Mouse (Mus musculus): ENCODE measurements at regions not wholly inside any gene's neighbourhood (a gene's known extent, or its start where the extent isn't known, plus 50 kb on each side); places are given as distances from the start of the nearest gene placed in this dataset.

- 79% methylated on average over 6 of the region's 6 CpGs for WGBS
- no peak overlapping the region for H3K27ac ChIP-seq (ENCODE audit: insufficient read depth, low read depth, low read length)
- no peaks in the 10 kb centered on the region for H3K27me3 ChIP-seq (ENCODE audit: control insufficient read depth, insufficient read depth, low read length)
- H3K4me3 ChIP-seq (ENCODE audit: low read depth, low read length) = no peak overlapping the region
- no peaks in the 10 kb centered on the region for H3K36me3 ChIP-seq (ENCODE audit: control insufficient read depth, insufficient read depth, low read length)
- H3K4me1 ChIP-seq (ENCODE audit: control insufficient read depth, insufficient read depth, insufficient read length, low read length) = 0 out of 2 replicates have a peak, but pooled peaks cover 1% of the 10 kb centered on the region
- TF ChIP-seq CTCF (IDR thresholded peaks at IDR 0.05; ENCODE audit: extremely low read depth, insufficient read length, insufficient replicate concordance, low read depth, low read length) = no peak
- no peak for TF ChIP-seq POLR2A (IDR thresholded peaks at IDR 0.05; ENCODE audit: low read depth, low read length)
Measured at GRCm38 (mm10) chr4:33585821-33586220, 275.7 kb downstream of the Rngtt start.

DNA sequence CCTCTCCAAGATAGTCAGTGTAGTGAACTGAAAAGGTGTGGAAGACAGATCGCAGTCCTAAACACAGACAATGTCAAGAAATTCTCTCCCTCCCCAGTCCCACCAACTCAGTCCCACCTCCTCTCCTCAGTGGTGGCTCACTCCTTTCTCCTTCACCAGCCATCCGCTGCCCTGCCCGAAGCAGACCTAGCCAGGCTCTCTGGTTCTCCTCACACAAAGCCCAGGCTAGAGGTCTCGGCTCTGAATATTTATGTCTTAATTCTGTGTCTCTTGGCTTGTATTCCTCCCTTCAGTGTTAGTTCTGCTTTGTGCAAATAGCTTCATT, 276.1 kb downstream of the Rngtt start:
- no peak for TF ChIP-seq CTCF (IDR thresholded peaks at IDR 0.05; ENCODE audit: extremely low read depth, insufficient read length, insufficient replicate concordance, low read depth, low read length)
- no peak for TF ChIP-seq POLR2A (IDR thresholded peaks at IDR 0.05; ENCODE audit: low read depth, low read length)
- Histone ChIP-seq H3K4me3 (ENCODE audit: low read depth, low read length) (no peak overlapping the region), H3K36me3 (ENCODE audit: control insufficient read depth, insufficient read depth, low read length) (no peaks in the 10 kb centered on the region), H3K4me1 (ENCODE audit: control insufficient read depth, insufficient read depth, insufficient read length, low read length) (0 out of 2 replicates have a peak, but pooled peaks cover 1% of the 10 kb centered on the region), H3K27ac (ENCODE audit: insufficient read depth, low read depth, low read length) (no peak overlapping the region), H3K27me3 (ENCODE audit: control insufficient read depth, insufficient read depth, low read length) (no peaks in the 10 kb centered on the region)
- WGBS = 70% methylated on average over 4 of the region's 4 CpGs

DNA sequence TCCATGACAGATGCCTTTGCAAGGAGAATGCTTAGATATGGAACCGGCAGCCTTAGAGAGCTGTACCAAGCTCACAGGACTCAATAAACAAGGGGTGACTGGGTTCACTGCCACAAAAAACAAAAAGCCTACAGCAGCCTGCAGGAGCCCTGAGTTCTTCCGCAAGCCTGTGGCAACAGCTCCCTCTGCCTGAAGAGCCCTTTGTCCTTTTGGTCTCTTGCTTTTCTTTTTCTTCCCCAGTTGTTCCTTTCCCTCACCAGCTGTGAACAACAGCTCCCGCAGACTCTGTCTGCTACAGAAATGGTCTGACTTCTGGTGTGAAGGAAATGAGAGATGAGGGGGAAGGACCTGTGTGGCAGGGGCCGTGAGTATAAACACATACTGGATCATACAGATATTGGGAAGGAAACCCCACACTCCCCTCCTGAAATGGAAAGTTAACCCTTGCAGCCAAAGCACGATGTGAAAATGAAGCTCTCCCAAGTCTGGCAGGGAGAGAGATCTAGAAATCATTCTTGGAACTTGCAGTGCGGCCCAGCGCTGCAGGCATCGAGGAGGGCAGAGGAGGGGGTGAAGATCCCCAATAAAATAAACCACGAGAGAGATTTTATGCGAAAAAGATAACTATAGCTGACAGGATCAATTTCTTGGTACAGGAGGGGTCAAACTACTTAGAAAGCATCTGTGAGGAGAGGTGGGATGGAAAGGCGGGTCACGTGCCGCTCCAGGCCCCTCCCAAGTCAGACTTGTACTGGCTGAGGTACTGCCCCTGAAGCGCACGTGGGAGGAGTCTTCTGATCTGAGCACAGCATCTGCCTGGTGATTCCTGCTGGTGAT, 276.7 kb downstream of the Rngtt start:
- H3K4me1 ChIP-seq (ENCODE audit: control insufficient read depth, insufficient read depth, insufficient read length, low read length) = 0 out of 2 replicates have a peak, but pooled peaks cover 1% of the 10 kb centered on the region
- H3K36me3 ChIP-seq (ENCODE audit: control insufficient read depth, insufficient read depth, low read length) = no peaks in the 10 kb centered on the region
- H3K27me3 ChIP-seq (ENCODE audit: control insufficient read depth, insufficient read depth, low read length) = no peaks in the 10 kb centered on the region
- no peak overlapping the region for H3K27ac ChIP-seq (ENCODE audit: insufficient read depth, low read depth, low read length)
- TF ChIP-seq POLR2A (IDR thresholded peaks at IDR 0.05; ENCODE audit: low read depth, low read length) (no peak), CTCF (IDR thresholded peaks at IDR 0.05; ENCODE audit: extremely low read depth, insufficient read length, insufficient replicate concordance, low read depth, low read length) (no peak)
- 17% methylated on average over 15 of the region's 15 CpGs for WGBS
- H3K4me3 ChIP-seq (ENCODE audit: low read depth, low read length) = 0 out of 2 replicates have a peak overlapping the region, but pooled peaks have one; percentile 0

- H3K27me3 ChIP-seq (ENCODE audit: control insufficient read depth, insufficient read depth, low read length) = no peaks in the 10 kb centered on the region
- no peak overlapping the region for H3K27ac ChIP-seq (ENCODE audit: insufficient read depth, low read depth, low read length)
- no peak overlapping the region for H3K4me3 ChIP-seq (ENCODE audit: low read depth, low read length)
- TF ChIP-seq CTCF (IDR thresholded peaks at IDR 0.05; ENCODE audit: extremely low read depth, insufficient read length, insufficient replicate concordance, low read depth, low read length) (no peak), POLR2A (IDR thresholded peaks at IDR 0.05; ENCODE audit: low read depth, low read length) (no peak)
- no peaks in the 10 kb centered on the region for H3K36me3 ChIP-seq (ENCODE audit: control insufficient read depth, insufficient read depth, low read length)
- WGBS = 64% methylated on average over 11 of the region's 11 CpGs
- H3K4me1 ChIP-seq (ENCODE audit: control insufficient read depth, insufficient read depth, insufficient read length, low read length) = 0 out of 2 replicates have a peak, but pooled peaks cover 1% of the 10 kb centered on the region
Measured at GRCm38 (mm10) chr4:33587666-33588065, 277.6 kb downstream of the Rngtt start.

GRCm38 (mm10) chr4:33588127-33588526, 278.0 kb downstream of the Rngtt start:
- TF ChIP-seq POLR2A (IDR thresholded peaks at IDR 0.05; ENCODE audit: low read depth, low read length) (no peak), CTCF (IDR thresholded peaks at IDR 0.05; ENCODE audit: extremely low read depth, insufficient read length, insufficient replicate concordance, low read depth, low read length) (no peak)

GRCm38 (mm10) chr4:33589207-33589606, 279.1 kb downstream of the Rngtt start:
- H3K4me3 ChIP-seq (ENCODE audit: low read depth, low read length) = no peak overlapping the region
- 35% methylated on average over 8 of the region's 8 CpGs for WGBS
- H3K4me1 ChIP-seq (ENCODE audit: control insufficient read depth, insufficient read depth, insufficient read length, low read length) = 0 out of 2 replicates have a peak, but pooled peaks cover 1% of the 10 kb centered on the region
- no peak for TF ChIP-seq POLR2A (IDR thresholded peaks at IDR 0.05; ENCODE audit: low read depth, low read length)
- H3K27ac ChIP-seq (ENCODE audit: insufficient read depth, low read depth, low read length) = no peak overlapping the region
- H3K36me3 ChIP-seq (ENCODE audit: control insufficient read depth, insufficient read depth, low read length) = no peaks in the 10 kb centered on the region
- H3K27me3 ChIP-seq (ENCODE audit: control insufficient read depth, insufficient read depth, low read length) = no peaks in the 10 kb centered on the region

More at GRCm38 (mm10) chr4:33588127-33588526, 278.0 kb downstream of the Rngtt start:
- H3K36me3 ChIP-seq (ENCODE audit: control insufficient read depth, insufficient read depth, low read length) = no peaks in the 10 kb centered on the region
- H3K27ac ChIP-seq (ENCODE audit: insufficient read depth, low read depth, low read length) = no peak overlapping the region
- no peaks in the 10 kb centered on the region for H3K27me3 ChIP-seq (ENCODE audit: control insufficient read depth, insufficient read depth, low read length)
- no peak overlapping the region for H3K4me3 ChIP-seq (ENCODE audit: low read depth, low read length)
- H3K4me1 ChIP-seq (ENCODE audit: control insufficient read depth, insufficient read depth, insufficient read length, low read length) = 0 out of 2 replicates have a peak, but pooled peaks cover 1% of the 10 kb centered on the region
- WGBS = 70% methylated on average over 5 of the region's 5 CpGs

DNA sequence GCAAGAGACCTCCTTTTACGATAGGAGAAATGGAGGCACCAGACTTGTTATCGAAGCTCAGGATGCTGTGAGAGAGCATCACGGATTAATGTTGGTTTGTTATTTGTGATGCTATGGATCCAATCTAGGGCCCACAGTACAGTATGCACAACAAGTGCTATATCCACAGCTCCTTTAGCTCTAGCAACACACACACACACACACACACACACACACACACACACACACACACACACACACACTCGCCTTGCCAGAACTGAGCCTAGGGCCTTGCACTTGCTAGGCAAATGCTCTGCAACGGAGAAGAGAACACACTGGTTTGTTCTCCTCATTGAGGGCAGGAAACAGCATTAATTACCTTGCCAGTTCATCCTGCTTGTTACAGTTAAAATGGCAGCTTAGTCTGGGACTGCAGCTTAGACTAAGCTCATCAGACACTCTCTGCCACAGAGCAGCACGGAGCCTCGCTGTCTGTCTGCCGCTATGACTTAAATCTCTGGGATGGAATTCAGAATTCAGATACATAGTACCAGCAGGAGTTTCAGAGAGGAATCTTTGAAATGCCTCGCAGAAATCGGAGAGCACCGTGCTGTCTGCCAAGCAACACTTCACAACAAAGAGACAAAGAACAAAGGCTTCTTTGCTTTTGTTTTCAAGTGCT, 285.0 kb downstream of the Rngtt start:
- no peak overlapping the region for H3K27ac ChIP-seq (ENCODE audit: insufficient read depth, low read depth, low read length)
- no peaks in the 10 kb centered on the region for H3K4me1 ChIP-seq (ENCODE audit: control insufficient read depth, insufficient read depth, insufficient read length, low read length)
- no peak overlapping the region for H3K4me3 ChIP-seq (ENCODE audit: low read depth, low read length)
- 67% methylated on average over 11 of the region's 11 CpGs for WGBS
- H3K27me3 ChIP-seq (ENCODE audit: control insufficient read depth, insufficient read depth, low read length) = no peaks in the 10 kb centered on the region
- H3K36me3 ChIP-seq (ENCODE audit: control insufficient read depth, insufficient read depth, low read length) = no peaks in the 10 kb centered on the region
- no peak for TF ChIP-seq POLR2A (IDR thresholded peaks at IDR 0.05; ENCODE audit: low read depth, low read length)

All from small intestine, adult 2 months (tissue).